Comparison of ENCODE assay signal across 8 mouse cellular contexts in genomic region chrX:47912306-47912792, GRCm38 (mm10). TPM values are rescaled to one million over a fixed set of nuclear protein-coding genes. Genes with fewer than 3 reads are reported as not detected.
DNase-seq lines count a peak whose midpoint lies in the region; ATAC-seq lines count a peak whose summit lies in the region.

TSS of gene Ocrl (plus strand) at chrX:47912387.

- intact Hi-C loops in gastrocnemius, postnatal 14 days (cut with DNase I; ENCODE audit: low total_unique reads), result no loop called here

- peak; percentile 63 to 64 for DNase-seq in adrenal gland, adult 18-20 months (ENCODE audit: low spot score in 2 of 2)
- peak; percentile 72 for DNase-seq in embryo, embryonic 10.5 days (ENCODE audit: low spot score)
- DNase-seq in gastrocnemius, postnatal 14 days, result peak; percentile 67
- peak; percentile 75 for DNase-seq in induced T-regulatory cell, adult 2 months (ENCODE audit: low read depth)
- DNase-seq in left cerebral cortex, adult 8-10 months (ENCODE audit: low spot score in 2 of 2), result peak; percentile 30 to 42
- DNase-seq in right cerebral cortex, adult 18-20 months, result peak; percentile 61
- peak; percentile 53 for DNase-seq in urinary bladder, postnatal 25 days (ENCODE audit: low spot score)

- ATAC-seq in megakaryocyte, adult 5-6 weeks (ENCODE audit: poor library complexity, severe bottlenecking), result peak; percentile 92

RNA-seq across cellular contexts. Expression of gene Ocrl, which starts in this region (rescaled TPM):
- total RNA-seq in adrenal gland, adult 18-20 months (2021), result 10 to 100 TPM; 33.6 to 53.0 TPM
- 10 to 100 TPM in 1 of 2 experiments, 1 to 10 TPM in 1; 6.8 to 13.5 TPM for total RNA-seq in gastrocnemius, postnatal 14 days (2021)
- 10 to 100 TPM; 52.1 to 55.3 (median 54.5) TPM for total RNA-seq in left cerebral cortex, adult 8-10 months (2022)
- total RNA-seq in megakaryocyte, adult 5-6 weeks (2015), result 20.1 and 22.2 TPM in 2 replicates
- total RNA-seq in megakaryocyte, adult 5-6 weeks (2017), result 9.8 and 12.2 TPM in 2 replicates

Comparison
In these comparisons a context has a peak if more than half of its experiments do, and no peak if none do; other contexts are left out.
1. Peak in every context shown above with its lines: DNase-seq and ATAC-seq.